Mouse (Mus musculus) retina, postnatal 7 days (tissue): ENCODE results near the gene Cst9.

Experiments
- DNase-seq: peaks from one replicate; pipeline ENCODE4 v3.0.0-alpha.2; 2012; ENCODE audit warnings: low read depth, low spot score

Gene Cst9

DNA sequence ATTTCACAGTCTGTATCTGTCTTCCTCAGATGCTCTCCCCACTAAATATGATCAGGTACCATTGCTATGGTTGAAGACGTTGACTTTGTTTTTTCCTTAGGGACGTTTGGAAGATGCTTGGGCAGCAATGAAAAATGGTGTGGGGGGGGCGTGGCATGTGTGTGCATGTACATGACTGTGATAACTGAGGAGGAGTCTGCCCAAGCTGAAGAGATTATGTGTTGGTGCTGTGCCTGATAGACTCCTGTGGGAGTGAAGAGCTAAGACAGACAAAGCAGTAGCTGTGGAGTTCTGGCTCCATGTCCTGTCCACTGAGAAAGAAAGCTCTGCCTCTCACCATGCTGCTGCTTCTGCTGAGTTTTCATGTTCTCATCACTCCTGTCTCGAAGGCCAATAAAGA, at the start of gene Cst9:
Cst9 (plus strand) TSS at position 236 of the 400 bp plus-strand sequence.
- no peak for DNase-seq

DNA sequence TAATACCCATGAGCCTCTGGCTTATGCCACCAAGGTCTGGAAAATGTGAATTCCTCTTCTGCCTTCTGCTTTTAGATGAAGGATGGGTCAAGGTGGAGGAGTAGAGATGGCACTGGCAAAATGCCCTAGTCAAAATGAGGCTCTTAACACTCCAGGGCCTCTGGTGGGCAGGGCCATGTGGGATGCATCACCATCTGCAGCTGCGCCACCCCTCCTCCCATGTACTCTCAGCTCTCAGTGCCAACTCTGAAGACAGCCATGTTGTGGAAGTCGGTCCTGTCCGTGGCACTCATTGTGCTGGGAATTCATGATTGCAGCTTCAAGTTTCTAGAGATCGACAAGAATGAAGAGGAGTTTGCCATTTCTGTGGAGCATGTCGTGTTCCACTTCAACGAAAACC, 45.8 kb upstream of the Cst9 start, which contains the start of gene Cst12:
Cst12 (plus strand) TSS at position 220 of the 400 bp plus-strand sequence.
- DNase-seq: no peak

DNA sequence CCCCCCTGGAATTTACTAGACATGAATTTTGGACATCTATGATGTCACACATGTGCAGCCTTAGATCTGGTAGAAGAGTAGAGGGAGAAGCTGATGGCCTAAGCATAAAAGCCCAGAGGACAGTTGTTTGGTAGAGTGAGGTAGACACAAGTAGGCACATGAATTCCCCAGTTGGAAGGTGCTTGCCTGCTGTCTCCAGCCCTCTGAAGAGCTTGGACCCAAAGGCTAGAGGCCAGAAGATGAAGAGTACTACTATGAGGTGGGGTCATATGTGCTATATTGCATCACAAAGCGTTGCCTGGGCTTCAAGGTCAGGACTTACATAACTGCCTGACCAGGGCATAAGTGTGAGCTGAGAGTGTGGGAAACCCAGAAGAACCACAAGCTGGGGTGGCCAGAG, 36.5 kb upstream of the Cst9 start, which contains the start of gene Cst8:
Cst8 (plus strand) TSS at position 301 of the 400 bp plus-strand sequence.
- DNase-seq: no peak

DNA sequence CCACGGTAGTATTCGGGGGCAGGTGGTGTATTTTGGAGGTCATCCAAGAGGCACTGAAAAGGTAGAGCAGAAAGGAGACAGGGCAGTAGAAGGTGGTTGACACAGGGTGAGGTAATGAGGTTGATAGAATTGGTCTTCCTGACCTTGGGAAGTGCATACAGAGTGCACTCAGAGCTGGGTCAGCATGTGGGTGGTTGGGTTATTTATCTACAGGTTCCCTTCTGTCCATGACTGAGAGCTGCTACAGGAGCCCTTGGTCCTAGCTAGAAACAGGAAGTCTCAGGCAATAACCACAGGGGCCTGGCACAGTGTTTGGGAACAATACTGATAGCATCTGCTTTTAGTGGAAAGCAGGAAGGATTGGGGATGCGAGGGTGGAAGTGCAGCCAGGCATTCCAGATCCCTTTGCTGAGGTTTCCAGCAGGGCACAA, 33.4 kb upstream of the Cst9 start:
- DNase-seq: no peak

DNA sequence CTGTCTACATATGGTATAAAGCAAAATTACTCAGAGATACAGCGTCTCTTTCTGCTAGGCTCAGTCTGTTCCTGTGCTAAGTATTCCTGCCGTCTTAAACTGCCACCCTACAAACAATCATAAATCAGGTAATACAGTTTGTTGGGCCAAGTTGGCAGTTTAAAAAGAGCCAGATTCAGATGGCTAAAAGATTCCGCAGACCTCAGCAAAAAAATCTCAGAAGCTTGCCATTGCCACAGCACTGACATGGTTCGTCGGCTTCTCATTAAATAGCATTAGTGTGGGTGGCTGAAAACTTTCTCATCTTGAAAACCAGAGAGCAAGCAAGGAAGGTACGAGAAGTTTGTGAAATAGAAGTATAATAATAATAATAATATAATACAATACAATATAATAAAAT, 28.3 kb upstream of the Cst9 start:
- no peak for DNase-seq

DNA sequence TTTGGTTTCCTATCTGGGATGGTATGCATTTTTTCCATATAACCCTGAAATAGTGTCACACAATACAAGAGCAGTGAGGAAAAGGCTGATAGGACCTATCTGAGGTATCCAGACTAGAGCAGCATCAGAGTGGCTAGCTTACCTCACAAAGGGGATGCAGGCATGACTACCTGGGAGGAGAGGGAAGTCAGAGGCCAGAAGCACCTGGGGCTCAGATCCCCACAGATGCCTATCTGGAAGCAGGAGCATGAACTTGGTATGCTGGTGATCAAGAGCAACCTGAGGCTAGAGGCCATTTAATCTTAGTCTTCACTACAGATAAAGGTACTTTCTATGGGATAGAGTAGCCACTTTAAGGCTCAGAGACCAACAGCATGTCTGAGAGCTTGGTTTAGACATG, 15.0 kb upstream of the Cst9 start, which contains the start of gene Cst13:
Cst13 (plus strand) TSS at position 173 of the 400 bp plus-strand sequence.
- DNase-seq: no peak

DNA sequence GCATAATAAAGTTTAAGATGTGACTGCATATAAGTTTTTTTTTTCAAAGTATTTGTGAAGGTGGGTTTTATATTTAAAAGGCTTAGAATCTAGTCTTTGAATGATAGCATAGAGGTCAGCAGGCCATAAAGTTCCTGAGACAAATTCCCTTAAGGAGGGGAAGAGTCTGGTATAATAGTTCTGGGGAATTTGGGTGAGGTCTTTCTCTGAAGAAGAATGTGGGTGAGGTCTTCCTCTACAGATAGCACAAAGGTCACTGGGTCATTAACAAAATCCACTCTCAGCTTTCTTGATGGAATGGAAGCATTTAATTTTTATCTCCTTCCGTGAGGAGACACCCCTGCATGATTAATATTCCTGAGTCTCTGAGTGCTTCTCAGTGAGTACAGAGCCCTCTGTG, 9.0 kb upstream of the Cst9 start:
- no peak for DNase-seq

DNA sequence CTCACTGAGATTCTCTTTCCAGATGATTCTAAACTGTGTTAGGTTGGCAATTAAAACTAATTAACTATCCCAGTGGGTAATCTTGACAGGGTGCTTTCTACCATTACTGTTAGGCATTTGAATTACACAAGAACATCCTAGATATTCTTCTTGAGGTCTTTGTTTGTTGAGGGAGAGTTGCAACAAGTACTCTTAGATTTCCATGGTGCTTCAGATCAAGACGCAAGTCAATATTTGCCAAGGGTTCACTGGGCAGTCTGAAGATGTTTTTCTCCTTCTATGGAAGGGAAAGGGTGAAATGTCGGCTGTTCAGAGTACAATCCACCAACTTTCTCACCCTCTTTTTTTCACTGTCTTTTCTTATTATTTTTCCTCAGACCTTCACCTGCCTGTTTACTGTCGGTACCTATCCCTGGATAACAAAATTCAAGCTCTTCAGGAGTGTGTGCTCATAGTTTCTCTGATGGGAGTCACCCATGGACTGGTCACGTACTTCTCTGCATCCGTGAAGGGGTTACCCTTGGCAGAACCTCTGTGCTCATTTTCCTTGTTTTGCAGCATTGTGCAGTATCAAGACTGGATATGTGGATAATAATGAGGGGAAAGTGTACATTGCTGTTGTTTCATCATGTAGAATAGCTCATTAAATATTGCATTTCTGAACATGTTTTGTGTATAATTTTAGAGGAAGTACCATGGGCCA, 3.3 kb downstream of the Cst9 start:
- no peak for DNase-seq

DNA sequence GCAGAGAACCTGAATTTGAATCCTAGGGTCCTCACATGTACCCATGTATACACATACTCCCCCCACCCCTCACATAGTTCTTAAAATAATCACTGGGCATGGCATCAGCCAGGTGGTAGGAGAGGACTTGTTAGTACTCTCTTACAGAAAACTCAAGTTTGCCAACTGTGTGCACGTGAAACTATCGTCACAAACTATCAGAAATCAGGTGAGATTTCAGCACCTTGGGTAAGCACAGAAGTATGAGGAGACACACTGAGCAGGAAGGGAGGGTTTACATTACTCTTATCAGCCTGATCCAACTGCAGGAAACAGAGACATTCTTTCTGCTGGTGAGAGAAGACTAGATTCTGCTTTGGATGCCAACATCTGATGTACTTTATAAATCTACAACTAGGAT, 4.3 kb downstream of the Cst9 start:
- DNase-seq: no peak

DNA sequence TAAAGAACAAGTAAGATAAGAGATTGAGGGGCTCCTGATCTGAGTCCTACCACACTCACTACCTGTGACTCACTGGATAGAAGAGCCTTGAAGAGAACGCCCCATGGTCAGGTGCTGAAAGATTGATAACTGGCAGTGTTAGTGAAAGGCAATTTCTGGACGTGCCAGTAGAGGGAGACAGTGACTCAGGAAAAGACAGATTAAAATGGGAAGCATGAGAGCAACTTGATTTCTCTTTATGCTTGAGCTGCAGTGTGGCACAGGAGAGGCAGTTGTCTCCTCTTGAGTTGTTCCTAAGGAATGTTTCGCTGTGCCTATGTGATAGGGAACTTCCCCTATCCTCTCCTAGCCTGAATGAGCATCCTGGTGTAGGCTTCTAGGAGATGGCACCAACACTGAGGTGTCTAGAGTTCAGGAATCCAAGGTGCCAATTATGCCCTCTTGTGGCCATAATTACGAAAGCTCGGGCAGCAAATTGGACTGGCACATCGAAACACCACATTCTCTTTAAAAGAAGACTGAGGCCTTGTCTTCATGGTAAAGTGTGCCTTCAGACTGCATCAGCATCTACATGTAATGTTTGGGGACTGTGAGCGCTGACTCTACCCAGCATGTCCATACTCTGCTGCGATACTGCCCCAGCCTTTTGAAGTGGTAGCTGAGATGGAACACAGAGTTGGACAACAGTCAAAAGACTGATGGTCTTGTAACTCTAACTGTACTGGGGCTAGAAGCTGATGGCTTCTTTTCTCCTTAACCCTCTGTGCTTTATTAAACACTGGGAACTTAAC, 16.4 kb downstream of the Cst9 start:
- peak; percentile 67 for DNase-seq

DNA sequence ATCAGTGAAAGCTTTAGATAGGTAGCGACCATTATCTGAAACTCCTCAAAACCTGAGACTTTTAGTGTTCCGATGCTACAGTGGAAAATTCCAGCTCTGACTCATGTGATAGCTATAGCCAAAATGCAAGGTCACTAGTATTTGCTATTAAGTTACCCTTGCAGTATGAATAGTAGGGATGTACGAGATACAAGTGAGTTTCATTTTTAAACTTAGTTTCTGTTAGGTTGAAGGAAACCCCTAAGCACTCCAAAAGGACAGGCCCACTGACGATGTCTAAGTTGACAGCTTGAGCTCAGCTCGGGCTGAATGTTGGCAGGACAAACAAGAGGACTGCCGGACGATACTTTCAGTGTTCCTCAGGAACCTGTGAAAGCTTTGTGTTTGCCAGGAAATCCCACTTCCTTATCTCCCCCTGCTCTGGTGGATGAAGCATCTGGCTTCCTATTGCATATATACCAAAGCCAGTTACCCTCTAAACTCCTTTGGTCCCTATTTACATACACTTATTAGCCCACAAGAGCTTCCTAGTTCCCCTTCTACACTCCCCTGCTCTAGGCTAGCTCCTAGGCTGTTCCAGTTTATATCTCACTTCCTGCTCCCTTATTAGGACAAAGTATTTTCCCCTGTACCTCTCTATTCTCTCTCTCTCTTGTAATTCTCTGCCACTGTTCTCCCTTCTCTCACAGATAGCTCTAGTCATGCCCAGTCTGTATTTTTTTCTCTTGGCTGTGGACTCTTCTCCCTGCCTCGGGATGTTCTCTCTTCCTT, 21.9 kb downstream of the Cst9 start:
- DNase-seq: no peak

DNA sequence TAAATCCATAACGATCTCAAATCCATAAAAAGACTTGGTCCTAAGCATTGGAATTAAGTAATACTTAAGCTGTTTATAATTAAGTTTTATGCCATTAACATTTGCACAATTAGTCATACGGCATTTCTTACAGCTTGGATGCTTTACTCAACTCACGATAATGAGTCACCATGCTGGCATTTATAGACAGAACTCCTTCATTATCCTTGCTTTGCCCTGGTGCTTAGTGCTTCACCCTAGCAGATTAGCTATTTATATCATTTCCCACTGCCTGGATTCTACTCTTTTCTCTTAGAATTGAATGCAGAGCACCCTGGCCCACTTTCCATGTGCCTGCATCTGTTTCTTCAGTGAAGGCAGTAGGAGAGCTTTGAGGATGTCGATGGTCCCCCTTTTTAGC, 22.6 kb downstream of the Cst9 start:
- no peak for DNase-seq

DNA sequence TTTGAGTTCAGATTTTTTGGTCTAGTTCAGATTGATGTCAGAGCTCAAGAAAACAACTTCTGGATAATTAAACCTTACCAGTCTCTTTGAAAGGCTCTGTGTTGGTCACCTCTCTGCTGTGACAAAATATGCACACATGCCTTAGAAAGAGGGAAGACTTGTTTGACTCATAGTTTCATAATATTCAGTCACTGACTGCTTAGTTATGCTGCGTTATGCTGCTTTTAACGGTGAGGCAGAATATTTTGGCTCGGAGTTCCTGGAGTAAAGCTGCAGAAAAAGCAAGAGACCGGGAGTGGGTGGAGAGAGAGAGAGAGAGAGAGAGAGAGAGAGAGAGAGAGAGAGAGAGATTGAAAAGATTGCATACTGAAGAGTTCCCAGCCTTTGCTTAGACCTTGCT, 26.0 kb downstream of the Cst9 start:
- no peak for DNase-seq

DNA sequence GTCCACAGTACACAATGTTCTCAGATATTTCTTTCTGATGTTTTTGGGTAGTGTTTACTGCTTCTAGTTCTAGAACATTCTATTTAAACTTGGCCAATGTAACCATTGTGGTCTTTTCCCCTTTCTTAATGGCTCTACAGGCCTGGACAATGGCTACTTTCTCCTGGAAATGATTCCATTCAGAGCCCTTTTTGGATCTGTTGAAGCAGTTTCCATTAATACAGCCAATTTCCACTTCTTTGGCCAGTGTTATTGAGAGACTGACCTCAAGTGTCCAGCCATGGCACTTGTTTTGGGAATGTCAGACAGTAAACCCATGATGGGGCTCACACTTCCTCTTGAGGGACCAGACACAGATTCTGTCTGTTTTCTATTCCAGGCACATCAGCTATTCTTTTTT, 26.7 kb downstream of the Cst9 start:
- no peak for DNase-seq

DNA sequence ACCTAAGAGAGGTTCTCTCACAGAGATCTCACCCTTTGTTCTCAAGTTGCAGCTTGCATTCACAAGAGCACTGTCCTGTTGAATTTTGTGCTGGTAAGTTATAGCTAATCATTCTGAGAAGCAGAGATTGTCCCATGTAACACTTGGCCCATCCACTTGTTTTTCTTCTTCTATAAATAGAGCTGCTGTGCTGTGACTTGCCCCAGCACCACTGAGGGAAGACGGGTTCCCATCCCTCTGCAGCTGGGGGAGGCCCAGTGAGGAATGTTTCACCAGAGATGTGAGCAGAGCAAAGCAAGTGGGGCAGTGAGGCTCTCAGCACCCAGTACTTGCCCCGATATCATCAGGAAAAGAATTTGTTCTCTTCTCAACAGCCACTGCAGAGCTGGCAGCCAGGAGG, 30.0 kb downstream of the Cst9 start, which contains the start of gene 9230104L09Rik:
9230104L09Rik (minus strand) TSS at position 73 of the 400 bp plus-strand sequence.
- no peak for DNase-seq

DNA sequence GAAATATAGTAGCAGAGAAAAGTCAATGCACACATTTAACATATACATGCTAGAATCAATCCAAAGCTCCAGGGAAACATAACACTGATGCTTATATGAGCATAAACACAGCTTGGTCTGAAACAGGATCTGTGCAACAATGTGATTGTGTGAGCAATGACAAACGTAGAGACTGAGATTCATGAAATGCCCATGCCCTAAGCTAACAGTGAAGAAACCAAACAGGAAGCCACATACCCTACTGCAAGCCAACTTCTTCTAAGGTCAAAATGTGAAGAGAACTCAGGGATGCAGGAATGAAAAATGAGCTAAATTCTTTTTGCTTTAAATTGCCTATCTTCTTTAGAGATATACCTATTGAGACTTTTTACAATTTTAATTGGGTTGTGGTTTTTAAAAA, 34.0 kb downstream of the Cst9 start:
- no peak for DNase-seq

DNA sequence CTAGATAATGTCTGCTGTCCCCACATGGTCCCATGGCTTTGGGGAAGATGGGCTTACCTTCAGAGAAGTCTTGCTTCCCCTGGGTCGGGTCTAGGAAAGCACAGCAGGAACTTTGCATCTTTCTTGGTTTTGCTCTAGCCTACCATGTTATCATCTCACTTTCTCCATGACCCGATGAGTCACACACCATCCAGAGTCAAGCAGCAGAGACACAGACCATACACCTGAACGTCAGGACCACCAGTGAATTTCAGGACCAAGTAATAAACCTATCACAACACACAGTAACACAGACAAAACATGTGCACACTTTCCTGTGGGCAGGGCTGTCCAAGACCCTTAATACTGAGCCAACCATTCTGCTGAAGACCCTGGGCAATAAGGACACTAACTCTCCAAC, 35.6 kb downstream of the Cst9 start:
- DNase-seq: no peak

DNA sequence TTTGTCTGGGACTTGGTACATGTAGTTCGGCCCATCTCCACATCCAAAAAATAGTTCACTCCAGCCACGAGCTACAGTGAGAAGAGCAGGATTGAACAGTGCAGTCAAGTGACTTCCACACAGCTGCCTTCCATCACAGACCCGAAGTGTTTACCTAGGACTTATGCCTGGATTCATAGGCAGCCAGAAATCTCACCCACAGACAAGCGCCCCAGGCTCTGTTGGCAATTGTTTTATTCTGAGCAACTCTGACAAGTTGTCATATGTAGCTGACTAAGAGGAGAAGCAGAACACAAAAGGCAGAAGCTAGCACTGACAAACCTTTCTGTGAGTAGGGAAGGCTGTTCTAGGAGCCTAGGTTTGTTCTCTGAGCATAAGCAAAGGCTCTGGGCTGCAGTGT, 37.9 kb downstream of the Cst9 start:
- no peak for DNase-seq

DNA sequence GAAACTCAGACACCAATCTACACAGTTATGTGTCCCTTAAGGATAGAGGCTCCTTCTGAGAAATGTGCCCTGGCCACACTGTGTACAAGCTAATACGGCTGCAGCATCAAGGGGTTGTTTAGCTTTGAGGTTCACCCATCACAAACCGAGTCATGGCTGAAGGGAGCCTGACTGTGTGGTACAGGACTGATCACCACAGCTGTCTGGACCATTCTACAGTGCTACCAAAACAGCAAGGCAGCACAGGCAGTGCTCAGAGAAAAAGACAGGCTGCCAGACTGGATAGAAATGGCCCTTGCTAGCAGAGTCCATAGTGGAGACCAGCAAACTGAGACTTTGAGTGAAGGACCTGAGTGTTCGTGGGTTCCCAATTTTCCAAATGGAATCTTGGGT, 39.3 kb downstream of the Cst9 start:
- DNase-seq: no peak

DNA sequence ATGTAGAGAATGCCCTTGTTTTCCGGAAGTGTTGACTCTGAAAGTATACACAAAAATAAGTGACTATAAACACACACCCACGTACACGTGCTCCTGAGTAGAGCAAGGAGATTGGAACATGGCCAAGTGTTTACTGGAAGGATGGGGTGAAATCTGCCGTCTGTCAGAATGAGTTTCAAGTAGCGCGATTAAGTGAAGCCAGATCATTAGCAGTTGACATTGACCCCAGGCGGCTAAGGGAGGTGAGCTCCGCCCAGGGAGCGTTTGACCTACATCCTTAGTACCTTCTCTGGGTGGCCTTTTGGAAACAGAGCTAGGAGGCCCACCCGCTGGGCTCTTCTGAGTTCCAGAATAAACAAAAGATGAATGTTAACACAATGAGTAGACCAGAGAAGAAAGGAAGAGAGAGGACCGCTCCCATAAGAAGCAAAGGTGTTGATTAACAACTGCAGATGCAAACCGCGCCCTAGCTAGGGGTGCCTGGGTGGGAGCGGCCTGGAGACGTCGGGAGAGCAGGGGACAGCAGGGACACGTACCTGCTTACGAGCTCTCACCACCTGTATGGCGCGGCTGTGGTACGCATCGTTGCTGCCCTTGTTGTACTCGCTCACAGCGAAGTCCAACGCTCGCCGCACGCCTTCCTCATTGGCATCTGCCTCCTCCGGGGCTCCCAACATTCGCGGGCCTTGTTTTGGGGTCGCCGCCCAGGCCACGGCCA, 39.8 kb downstream of the Cst9 start:
- peak; percentile 57 for DNase-seq

DNA sequence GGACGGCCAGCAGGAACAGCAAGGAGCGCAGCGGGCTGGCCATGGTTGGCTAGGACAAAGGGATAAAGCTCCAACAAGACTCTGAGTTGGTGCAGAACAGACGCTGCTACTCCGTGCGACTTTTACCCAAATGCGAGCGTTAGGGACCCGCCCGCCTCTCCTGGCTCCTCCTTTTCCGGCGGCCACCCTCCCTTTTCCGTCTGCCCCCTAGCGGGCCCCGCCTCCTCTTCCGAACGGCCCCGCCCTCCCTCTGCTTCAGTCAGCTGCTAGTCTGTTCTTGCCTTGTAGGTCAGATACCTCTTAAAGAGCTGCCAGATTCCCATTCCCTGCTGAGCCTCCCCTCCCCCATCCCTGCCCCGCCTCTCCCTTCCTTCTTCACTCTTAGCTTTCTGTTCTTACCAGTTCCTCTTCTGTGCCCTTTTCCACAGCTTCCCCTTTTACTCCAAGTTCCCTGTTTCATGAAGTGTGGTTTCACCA, 40.4 kb downstream of the Cst9 start, which contains the start of gene Cst3:
Cst3 (minus strand) TSS at position 358 of the 477 bp plus-strand sequence.
- DNase-seq: peak; percentile 78
